Mouse (Mus musculus) heart, postnatal 4 days (tissue): ENCODE results near the gene Utrn. TPM values are rescaled to one million over a fixed set of nuclear protein-coding genes. Genes with fewer than 3 reads are reported as not detected.

Experiments
- DNase-seq: peaks from one replicate; pipeline ENCODE4 v3.0.0; 2021
- total RNA-seq, 2 experiments: library from RNA; stranded (reverse); gene quantifications; 2 replicates each; pipeline ENCODE4 v1.2.3; 2021

Gene Utrn
- total RNA-seq = 100 to 1,000 TPM in 1 of 2 experiments, 10 to 100 TPM in 1; 95.0 to 104 TPM

DNA sequence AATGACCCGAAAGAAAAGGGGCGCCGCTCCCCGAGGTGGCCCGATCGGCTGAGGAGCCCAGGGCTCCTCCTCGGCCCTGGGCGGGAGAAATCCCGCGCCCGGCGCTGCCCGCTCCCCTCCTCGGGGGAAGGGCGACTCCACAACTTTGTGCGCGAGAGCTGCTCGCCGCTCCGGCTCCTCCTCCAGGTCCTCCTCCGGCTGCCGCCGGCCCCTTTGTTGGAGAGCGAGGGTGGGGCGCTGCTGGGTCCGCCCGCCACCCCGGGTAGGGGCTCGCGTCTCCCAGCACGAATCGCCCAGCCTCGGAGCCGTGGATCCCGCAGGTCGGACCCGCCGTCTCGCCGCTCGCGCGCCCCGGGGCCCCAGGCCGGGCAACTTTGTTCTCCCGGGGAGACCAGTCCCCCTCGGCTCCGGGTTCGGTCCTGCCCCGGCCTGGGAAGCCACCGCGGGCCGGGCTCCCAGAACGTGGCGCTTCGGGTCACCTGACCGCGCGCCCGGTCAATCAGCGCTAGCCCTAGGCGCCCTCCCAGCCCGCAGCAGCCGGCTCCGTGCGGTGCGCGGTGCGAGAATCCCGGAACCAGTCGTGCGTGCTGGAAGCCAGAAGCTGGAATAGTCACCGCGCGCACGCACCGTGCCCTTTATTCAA lies at the start of gene Utrn:
Utrn (minus strand) TSS at position 337 of the 643 bp plus-strand sequence.
- peak; percentile 89 for DNase-seq

- DNase-seq = no peak
Measured at GRCm38 (mm10) chr10:12917626-12918025, 48.5 kb upstream of the Utrn start.

GRCm38 (mm10) chr10:12916376-12916775 lies 47.2 kb upstream of the Utrn start:
- DNase-seq = no peak

DNA sequence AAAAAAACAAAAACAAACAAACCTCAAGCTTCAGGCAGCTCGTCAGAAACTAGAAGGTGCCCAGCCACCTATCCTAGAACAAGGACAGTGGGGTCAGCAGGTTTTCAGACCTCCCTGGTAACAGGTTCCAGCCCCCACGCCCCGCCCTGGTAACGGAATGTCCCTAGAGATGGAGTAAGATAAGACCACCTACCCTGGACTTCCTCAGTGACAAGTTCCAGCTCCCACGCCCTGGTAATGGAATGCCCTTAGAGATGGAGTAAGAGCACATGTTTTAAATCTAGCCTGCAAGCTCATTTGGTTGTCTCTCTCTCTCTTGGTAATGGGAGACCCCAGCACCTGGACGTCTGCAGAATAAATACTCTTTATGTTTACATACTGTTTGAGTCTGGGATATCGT lies 46.7 kb upstream of the Utrn start:
- no peak for DNase-seq

- DNase-seq = no peak
Measured at GRCm38 (mm10) chr10:12914203-12914602, 45.0 kb upstream of the Utrn start.

- peak; percentile 44 for DNase-seq
Measured at GRCm38 (mm10) chr10:12911981-12912530, 42.9 kb upstream of the Utrn start.

GRCm38 (mm10) chr10:12911451-12911850 lies 42.3 kb upstream of the Utrn start:
- DNase-seq = no peak

DNA sequence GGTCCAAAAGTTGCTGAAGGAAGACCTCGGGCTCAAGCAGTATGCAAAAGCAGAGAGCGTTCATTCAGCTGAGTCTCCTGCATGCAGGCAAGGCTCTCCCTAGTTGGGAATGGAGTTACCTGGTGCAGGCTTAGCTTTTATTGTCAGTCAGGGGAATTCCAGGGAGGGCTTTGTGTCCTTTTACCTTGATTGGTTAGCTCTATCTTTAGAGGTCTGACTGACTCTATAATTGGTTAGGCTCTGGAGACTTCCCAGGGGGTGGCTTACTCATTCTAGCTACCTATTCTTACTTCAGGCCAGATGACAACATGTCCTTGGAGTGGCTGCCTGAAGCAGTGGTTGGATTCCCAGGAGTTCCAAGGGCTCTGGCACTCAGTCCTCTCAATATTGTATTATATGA lies 40.7 kb upstream of the Utrn start:
- DNase-seq = no peak

DNA sequence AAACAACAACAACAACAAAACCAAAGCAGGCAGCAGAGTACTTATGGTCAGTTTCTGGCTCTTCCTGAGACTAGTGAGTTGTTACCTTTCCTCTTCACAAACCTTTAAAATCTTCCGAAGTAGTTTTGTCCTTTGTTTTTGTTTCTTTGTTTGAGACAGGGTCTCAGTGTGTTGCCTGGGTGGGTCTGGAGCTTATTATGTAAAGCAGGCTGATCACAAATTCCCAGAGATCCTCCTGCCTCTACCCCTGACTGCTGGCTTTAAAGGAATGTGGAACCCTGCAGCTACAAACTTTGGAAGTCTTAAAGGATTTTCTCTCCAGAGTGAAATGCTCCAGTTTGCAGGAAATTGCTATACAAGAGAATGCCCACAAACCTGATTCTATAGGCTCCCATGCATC lies 40.0 kb upstream of the Utrn start:
- no peak for DNase-seq

DNA sequence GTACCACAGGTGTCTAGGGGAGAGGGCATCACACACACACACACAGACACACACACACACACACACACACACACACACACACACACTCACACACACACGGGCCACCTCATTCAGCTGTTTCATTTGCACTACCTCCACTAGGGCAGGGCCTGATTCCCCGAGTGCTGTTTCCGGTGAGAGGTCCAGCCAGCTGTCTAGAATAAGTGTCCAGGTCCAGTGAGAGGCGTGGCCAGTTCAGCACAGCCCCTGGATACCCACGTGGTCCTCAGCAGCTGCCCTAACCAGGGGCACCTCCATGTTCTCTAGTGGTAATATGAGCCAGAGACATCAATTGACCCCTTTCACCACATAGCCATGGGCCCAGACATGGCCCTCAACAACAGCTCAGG lies 35.0 kb upstream of the Utrn start:
- DNase-seq = no peak

- DNase-seq = no peak
Measured at GRCm38 (mm10) chr10:12903440-12904139, 34.4 kb upstream of the Utrn start.

GRCm38 (mm10) chr10:12899901-12900300 lies 30.7 kb upstream of the Utrn start:
- DNase-seq = no peak

GRCm38 (mm10) chr10:12893339-12893738 lies 24.2 kb upstream of the Utrn start:
- no peak for DNase-seq

DNA sequence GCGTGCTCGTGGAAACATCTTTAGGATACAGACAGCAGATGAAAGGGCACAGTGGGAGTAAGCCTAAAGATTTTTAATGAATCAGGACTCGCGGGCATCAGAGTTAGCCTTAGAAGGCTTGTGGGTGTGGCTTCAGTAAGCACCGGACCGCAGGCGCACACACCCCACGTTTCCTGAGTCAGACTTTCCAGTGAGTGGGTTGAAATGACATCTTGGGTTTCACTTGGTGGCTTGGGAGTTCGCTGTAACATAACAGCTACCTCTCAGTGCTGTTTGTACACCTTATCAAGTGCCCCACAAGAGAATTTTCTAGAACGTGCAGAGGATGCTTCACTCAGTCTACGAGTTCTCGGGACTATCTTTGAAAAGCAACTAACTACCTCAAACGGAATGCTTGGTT lies 19.2 kb upstream of the Utrn start:
- DNase-seq = peak; percentile 35

DNA sequence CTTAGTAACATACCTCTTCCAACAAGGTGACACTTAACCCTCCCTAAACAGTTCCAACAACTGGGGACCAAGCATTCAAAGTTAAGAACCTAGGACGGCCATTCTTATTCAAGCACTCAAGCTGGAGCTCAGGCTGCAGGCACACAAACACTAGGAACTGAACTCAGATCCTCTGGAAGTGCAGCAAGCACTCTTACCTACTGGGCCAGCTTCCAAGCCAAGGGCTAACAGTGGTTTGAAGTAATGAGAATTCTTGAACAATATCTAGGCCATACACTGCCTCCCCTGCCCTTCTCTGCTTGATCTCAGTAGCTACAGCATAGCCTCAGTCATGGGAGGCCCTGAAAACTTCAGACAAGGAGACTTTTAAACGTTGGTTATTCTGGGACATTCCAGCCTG lies 18.6 kb upstream of the Utrn start:
- DNase-seq = no peak

- DNase-seq = peak; percentile 49
Measured at GRCm38 (mm10) chr10:12884308-12884948, 15.3 kb upstream of the Utrn start.

DNA sequence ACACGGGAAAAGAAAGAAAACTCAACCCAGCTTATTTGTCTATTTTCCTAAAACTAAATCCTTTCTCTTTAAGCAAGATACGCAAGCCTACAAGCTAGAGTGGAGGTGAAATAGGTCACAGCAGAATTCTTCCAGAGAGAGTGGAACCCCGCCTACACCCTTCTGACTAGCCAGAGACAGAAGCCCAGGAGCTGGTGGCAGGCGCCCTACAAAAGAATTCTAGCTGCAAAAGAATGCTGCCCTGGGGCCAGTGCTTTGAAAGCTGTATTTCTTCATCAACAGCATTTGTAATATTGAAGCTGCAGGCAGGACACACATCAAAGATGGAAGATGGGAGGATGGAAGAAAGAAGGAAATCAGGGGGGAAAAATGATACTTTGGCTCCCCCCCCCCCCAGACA lies 12.7 kb upstream of the Utrn start:
- no peak for DNase-seq

GRCm38 (mm10) chr10:12879313-12879695 lies 10.1 kb upstream of the Utrn start:
- DNase-seq = no peak

GRCm38 (mm10) chr10:12878661-12879312 lies 9.6 kb upstream of the Utrn start:
- peak; percentile 22 for DNase-seq

DNA sequence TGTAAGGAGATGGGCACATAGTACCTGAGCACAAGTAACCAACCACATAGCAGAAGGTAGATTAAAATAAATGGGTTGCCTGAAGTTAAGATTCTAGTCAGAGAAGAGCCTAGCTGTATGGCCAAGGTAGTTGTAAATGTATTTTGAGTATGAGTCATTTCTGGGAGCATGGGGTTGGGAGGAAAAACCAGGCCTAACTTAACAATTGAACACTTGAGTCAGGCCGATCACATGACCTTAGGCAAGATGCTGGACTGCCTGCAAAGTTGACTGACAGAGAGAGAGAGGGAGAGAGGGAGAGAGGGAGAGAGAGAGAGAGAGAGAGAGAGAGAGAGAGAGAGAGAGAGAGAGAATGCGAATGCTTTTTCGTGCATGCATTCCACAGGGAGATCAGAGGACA lies 7.3 kb upstream of the Utrn start:
- DNase-seq = no peak

DNA sequence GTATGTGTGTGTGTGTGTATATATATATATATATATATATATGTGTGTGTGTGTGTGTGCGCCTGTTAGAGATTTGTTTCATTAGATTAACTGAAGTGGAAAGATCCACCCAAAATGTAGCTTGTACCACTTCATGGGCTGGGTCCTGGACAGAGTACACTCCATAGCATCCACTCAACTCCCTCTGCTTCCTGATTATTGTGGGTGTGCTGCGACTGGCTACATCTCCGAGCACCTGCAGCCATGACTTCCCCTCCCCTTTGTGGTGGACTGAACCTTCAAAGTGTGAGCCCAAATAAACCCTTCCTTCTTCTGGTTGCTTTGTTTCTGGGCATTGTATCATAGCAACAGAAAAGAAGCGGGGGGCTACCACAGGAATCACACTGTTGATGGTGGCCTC lies 6.2 kb upstream of the Utrn start:
- DNase-seq = no peak

DNA sequence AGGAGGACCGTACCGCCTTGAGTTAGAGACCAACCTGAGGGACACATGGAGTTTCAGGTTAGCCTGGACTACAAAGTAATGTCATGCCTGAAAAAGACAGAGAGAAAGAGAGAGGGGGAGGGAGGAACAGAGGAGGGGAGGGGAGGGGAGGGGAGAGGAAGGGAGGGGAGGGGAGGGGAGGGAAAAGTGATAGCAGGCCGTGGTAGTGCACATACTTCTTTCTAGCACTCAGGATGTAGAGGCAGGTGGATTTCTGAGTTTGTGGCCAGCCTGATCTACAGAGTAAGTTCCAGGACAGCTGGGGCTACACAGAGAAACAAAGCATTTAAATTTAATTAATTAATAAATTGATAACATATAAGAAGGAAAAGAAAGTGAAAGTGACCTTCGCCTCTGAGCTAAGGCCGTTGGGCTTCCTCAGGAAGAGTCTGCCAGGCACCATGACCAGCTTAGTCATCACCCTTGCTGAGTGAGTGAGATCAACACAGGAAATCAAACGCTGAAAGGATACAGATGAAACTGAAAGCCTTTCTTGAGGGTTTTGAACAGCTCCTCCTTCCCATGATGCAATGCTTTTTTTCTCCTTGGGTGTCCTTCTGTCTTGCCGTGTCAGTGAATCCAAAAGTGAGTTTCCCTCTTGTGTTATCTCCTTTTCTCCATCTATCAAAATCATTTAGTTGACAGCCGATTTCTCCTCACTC lies 5.6 kb upstream of the Utrn start:
- no peak for DNase-seq
